Mouse (Mus musculus): Measurements from ENCODE around the gene Arl14. TPM values are rescaled to one million over a fixed set of nuclear protein-coding genes. Genes with fewer than 3 reads are reported as not detected.
"Not testable (repeated sequence)": the region's sequence is repeated elsewhere in the genome, so short reads cannot be mapped to it uniquely, and the experiment has no call there.

Arl14 gene
- polyA plus RNA-seq, 1 experiment: not detected

- 91% methylated on average over 2 of the region's 2 CpGs for WGBS
- TF ChIP-seq POLR2A (IDR thresholded peaks at IDR 0.05; ENCODE audit: insufficient read depth, low read depth, low read length) (no peak), CTCF (IDR thresholded peaks at IDR 0.05; ENCODE audit: insufficient read depth, low read depth, low read length) (no peak)
- Histone ChIP-seq H3K4me3 (ENCODE audit: insufficient read depth, low read depth, low read length) (no peak overlapping the region), H3K27ac (ENCODE audit: insufficient read depth, low read depth, low read length) (no peak overlapping the region), H3K4me1 (ENCODE audit: control insufficient read depth, insufficient read depth, low read length) (no peaks in the 10 kb centered on the region)
Measured at GRCm38 (mm10) chr3:69226496-69226895, 4.3 kb downstream of the Arl14 start.

DNA sequence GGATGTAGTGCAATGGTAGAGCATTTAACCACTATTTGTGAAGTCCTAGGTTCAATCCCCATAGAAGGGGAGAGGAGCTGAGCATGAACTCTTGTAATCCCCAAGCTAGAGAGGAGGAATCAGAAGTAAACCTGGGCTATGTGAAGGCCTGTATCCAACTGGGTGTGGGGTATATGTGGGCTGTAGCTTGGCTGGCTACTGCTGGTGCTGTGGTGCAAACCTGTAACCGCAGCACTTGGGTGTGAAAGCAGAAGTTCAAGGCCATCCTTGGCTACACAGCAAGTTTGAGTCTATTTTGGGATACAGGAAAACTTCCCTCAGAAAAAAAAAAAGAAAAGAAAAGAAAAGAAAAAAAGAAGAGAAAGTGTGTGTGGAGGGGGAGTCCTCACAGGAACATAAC is 5.8 kb downstream of the Arl14 start:
- Histone ChIP-seq H3K27ac (ENCODE audit: insufficient read depth, low read depth, low read length) (no peak overlapping the region), H3K4me1 (ENCODE audit: control insufficient read depth, insufficient read depth, low read length) (no peaks in the 10 kb centered on the region), H3K4me3 (ENCODE audit: insufficient read depth, low read depth, low read length) (no peak overlapping the region)
- WGBS: 94% methylated on average over 1 of the region's 1 CpGs
- TF ChIP-seq CTCF (IDR thresholded peaks at IDR 0.05; ENCODE audit: insufficient read depth, low read depth, low read length): no peak
- TF ChIP-seq POLR2A (IDR thresholded peaks at IDR 0.05; ENCODE audit: insufficient read depth, low read depth, low read length): no peak

DNA sequence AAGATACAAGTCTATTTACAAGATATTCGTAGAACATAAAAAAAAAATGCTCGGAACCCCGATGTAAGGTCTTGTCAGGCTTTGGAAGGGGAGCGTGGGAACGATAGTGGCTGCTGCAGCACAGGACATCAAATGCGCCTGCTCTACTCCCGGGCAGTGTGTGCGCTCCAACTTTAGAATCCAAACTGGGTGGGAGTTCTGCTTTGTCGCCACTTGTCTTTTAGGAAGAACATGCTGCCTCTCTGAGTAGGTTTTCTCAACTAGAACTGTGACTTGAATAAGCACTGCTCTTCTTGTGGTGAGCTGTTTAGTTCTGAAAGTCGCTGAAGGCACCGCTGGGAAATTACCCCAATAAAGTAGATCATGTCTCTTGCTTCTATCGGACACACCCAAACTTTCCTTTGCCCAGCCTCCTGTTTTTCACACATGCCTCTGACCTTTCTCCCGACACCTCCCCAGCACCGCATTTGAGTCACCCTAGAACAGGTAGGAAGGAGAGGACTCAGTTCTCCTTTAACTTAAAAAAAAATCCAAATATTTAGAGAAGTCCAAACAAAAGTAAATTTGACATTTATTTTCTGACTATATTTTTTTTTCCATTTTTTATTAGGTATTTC is 9.4 kb downstream of the Arl14 start:
- TF ChIP-seq CTCF (IDR thresholded peaks at IDR 0.05; ENCODE audit: insufficient read depth, low read depth, low read length) (no peak), POLR2A (IDR thresholded peaks at IDR 0.05; ENCODE audit: insufficient read depth, low read depth, low read length) (no peak)
- H3K4me3 ChIP-seq (ENCODE audit: insufficient read depth, low read depth, low read length): no peak overlapping the region
- no peaks in the 10 kb centered on the region for H3K4me1 ChIP-seq (ENCODE audit: control insufficient read depth, insufficient read depth, low read length)
- whole genome bisulfite sequencing: 84% methylated on average over 14 of the region's 14 CpGs
- no peak overlapping the region for H3K27ac ChIP-seq (ENCODE audit: insufficient read depth, low read depth, low read length)

DNA sequence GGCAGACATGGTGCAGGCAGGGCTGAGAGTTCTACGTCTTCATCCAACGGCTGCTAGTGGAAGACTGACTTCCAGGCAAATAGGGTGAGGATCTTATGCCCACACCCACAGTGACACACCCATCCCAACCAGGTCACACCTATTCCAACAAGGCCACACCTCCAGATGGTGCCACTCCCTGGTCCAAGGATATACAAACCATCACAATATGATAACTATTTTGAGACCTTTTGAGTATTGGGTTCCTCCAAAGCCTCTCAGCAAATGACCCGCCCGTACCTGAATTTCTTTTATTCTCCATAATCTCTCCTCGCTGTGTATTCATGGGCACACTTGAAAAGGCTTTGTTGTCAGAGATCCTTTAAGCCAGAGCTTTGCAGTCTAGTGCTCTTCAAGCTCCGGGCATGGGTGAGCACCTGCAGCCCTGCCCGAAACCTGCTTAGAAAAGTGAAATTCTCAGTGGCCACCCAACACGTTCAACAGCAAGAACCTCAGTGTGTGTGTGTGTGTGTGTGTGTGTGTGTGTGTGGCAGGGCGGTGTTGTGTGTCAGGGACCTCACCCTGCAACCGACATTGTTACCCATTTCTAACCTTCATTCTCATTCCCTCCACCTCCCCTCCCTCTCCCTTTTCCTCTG is 11.5 kb downstream of the Arl14 start:
- H3K4me1 ChIP-seq (ENCODE audit: control insufficient read depth, insufficient read depth, low read length); H3K4me3 ChIP-seq (ENCODE audit: insufficient read depth, low read depth, low read length); H3K27ac ChIP-seq (ENCODE audit: insufficient read depth, low read depth, low read length): not testable (repeated sequence)
- 90% methylated on average over 10 of the region's 10 CpGs for WGBS

DNA sequence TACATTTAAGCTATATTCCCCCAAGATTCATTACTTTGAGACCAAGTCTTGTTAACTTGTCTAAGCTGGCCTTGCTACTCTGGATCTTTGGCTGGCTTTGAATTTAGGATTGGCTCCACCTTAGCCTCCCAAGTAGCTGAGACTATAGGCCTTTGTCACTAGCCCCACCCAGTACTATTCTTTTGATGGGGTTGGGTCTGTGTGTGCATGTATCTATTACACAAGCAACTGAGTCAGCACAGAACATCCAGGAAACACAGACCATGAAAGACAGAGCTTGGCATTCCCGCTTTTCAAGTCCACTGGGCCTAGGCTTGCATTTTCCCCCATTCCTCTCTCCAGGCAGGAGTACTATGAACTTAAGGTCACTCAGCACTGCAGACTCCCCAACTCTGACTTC is 12.3 kb downstream of the Arl14 start:
- 96% methylated on average over 1 of the region's 1 CpGs for WGBS
- no peak overlapping the region for H3K4me3 ChIP-seq (ENCODE audit: insufficient read depth, low read depth, low read length)
- H3K4me1 ChIP-seq (ENCODE audit: control insufficient read depth, insufficient read depth, low read length): no peaks in the 10 kb centered on the region
- no peak overlapping the region for H3K27ac ChIP-seq (ENCODE audit: insufficient read depth, low read depth, low read length)
- TF ChIP-seq POLR2A (IDR thresholded peaks at IDR 0.05; ENCODE audit: insufficient read depth, low read depth, low read length) (no peak), CTCF (IDR thresholded peaks at IDR 0.05; ENCODE audit: insufficient read depth, low read depth, low read length) (no peak)

DNA sequence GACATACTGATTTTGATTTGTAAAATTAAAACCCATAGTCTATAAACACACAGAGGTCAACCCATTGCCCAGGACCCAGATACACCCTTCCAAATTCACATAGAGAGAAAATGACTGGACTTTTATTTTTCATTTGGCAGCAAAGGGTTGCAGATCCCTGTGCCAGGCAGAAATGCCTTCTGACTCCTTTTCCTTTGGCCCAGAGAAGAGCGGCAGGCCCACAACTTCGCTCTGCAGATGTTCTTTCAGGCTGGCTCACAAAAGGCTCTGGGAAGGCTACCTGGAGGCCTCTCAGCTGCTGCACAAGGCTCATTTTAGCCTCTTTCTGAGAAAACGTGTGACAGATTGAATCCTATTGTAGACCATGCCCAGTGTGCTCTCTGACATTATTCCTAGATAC is 13.6 kb downstream of the Arl14 start:
- no peak for TF ChIP-seq CTCF (IDR thresholded peaks at IDR 0.05; ENCODE audit: insufficient read depth, low read depth, low read length)
- TF ChIP-seq POLR2A (IDR thresholded peaks at IDR 0.05; ENCODE audit: insufficient read depth, low read depth, low read length): no peak
- no peak overlapping the region for H3K27ac ChIP-seq (ENCODE audit: insufficient read depth, low read depth, low read length)
- H3K4me3 ChIP-seq (ENCODE audit: insufficient read depth, low read depth, low read length): no peak overlapping the region
- WGBS: 72% methylated on average over 3 of the region's 3 CpGs
- H3K4me1 ChIP-seq (ENCODE audit: control insufficient read depth, insufficient read depth, low read length): no peaks in the 10 kb centered on the region

GRCm38 (mm10) chr3:69236491-69236890 is 14.3 kb downstream of the Arl14 start:
- no peak overlapping the region for H3K27ac ChIP-seq (ENCODE audit: insufficient read depth, low read depth, low read length)
- 95% methylated on average over 12 of the region's 12 CpGs for WGBS
- H3K4me3 ChIP-seq (ENCODE audit: insufficient read depth, low read depth, low read length): no peak overlapping the region
- no peak for TF ChIP-seq CTCF (IDR thresholded peaks at IDR 0.05; ENCODE audit: insufficient read depth, low read depth, low read length)
- no peaks in the 10 kb centered on the region for H3K4me1 ChIP-seq (ENCODE audit: control insufficient read depth, insufficient read depth, low read length)

- 41% methylated on average over 12 of the region's 12 CpGs for WGBS
- no peak overlapping the region for H3K4me3 ChIP-seq (ENCODE audit: insufficient read depth, low read depth, low read length)
- TF ChIP-seq POLR2A (IDR thresholded peaks at IDR 0.05; ENCODE audit: insufficient read depth, low read depth, low read length) (no peak), CTCF (IDR thresholded peaks at IDR 0.05; ENCODE audit: insufficient read depth, low read depth, low read length) (no peak)
- no peaks in the 10 kb centered on the region for H3K4me1 ChIP-seq (ENCODE audit: control insufficient read depth, insufficient read depth, low read length)
- H3K27ac ChIP-seq (ENCODE audit: insufficient read depth, low read depth, low read length): no peak overlapping the region
Measured at GRCm38 (mm10) chr3:69238141-69238851, 16.1 kb downstream of the Arl14 start.

DNA sequence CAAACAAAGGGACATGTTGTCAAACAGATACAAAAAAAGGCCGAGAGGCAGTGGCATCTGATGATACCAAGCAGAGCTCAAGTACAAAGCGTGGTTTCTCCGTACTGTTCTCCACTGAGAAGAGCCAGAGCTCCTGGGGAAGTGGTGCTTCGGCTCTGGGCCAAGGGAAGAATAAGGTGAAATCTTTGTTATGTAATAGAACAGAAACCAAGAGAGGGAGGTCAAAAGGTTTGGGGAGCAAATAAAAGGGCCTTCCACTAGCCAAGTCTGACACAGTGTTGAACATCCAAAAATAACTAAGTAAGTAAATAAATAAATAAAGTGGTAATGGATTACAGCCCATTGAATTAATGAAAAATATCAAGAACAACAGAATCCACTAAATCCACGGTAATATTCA is 17.0 kb downstream of the Arl14 start:
- WGBS: 67% methylated on average over 5 of the region's 5 CpGs
- Histone ChIP-seq H3K4me1 (ENCODE audit: control insufficient read depth, insufficient read depth, low read length) (no peaks in the 10 kb centered on the region), H3K4me3 (ENCODE audit: insufficient read depth, low read depth, low read length) (no peak overlapping the region), H3K27ac (ENCODE audit: insufficient read depth, low read depth, low read length) (no peak overlapping the region)
- TF ChIP-seq POLR2A (IDR thresholded peaks at IDR 0.05; ENCODE audit: insufficient read depth, low read depth, low read length): no peak
- no peak for TF ChIP-seq CTCF (IDR thresholded peaks at IDR 0.05; ENCODE audit: insufficient read depth, low read depth, low read length)

All from olfactory bulb, adult 2 months (tissue).